Mouse (Mus musculus) right cerebral cortex, adult 2 months (tissue): ENCODE data around the gene Fam19a1.

ENCODE experiments used
- DNase-seq, 2 experiments: peaks; one replicate each; pipeline ENCODE4 v3.0.0; 2021 to 2022; ENCODE audit warnings: low spot score in 2 of 2

Gene Fam19a1

DNA sequence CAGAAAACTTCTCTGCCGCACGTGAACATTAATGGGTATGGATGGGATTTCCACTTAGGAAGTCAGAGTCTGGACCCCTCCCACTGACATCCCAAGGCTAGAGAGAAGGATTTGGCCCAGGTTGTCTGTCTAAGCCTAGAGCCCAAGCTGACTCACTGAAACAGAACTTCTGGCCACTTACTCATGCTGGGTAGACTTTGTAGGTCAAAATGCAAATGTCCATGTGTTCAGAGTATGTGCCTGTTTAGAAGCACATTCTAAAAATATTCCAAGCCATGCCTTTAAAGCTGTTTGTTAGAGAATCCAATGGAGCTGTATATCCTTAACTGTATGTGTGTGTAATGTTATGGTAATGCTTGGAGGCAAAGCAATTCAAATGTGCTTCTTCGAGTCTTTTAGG lies 145.7 kb downstream of the Fam19a1 start:
- no peak for DNase-seq

DNA sequence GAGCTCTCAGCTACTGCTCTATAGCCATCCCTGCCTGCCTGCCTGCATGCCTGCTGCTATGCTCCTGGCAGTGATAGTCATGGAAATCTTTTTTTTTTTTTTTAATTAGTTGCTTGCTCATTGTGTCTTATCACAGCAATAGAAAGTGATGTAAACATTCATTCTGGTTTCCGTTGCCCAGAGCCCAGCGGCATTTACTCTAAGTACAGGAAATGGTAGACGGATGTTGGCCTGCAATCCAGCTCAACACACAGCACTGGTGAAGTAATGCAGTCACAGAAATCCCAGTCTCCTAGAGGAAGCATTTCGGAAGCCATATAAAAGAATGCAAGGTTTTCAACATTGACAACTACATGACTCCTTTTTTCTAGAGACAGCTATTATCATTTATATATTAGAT lies 153.5 kb downstream of the Fam19a1 start:
- DNase-seq: no peak

- no peak for DNase-seq
Observed at GRCm38 (mm10) chr6:96268788-96269187, 155.8 kb downstream of the Fam19a1 start.

DNA sequence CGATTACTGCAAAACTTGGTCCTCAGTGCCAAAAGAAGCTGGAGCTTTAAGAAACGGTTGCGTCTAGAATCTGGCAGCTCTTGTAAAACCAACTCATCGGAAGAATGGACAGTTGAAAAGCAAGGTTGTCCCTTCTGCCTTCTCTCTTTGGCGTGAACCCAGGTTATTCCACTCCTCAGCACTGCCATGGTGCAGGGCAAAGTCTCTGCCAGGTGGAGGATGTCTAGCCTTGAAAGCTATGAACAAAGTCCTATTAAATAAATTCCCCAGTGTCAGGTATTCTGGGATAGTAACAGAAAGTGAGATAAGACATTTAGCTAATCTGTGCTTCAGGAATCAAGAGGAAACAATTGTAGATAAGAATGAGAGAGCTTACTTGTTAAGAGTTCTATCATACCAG lies 157.5 kb downstream of the Fam19a1 start:
- DNase-seq: no peak

DNA sequence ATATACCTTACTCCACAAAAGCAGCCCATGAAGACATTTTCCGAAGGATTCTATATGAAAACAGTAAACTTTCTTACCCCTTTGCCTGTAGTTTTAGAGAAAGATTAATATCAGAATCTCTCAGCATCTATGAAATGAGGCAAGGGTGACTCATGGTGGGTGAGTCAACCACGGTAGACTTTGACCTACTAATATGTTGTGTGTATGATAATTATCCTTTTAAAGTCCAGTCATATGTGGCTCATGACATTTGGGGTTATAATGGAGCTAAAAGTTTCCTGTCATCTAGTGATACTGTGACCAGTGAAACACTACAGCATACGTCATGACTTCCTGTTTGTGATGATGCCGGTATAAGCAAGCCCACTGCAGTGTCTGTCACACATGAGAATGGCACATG lies 170.8 kb downstream of the Fam19a1 start:
- peak in 1 of 2 experiments; percentile 1 for DNase-seq

DNA sequence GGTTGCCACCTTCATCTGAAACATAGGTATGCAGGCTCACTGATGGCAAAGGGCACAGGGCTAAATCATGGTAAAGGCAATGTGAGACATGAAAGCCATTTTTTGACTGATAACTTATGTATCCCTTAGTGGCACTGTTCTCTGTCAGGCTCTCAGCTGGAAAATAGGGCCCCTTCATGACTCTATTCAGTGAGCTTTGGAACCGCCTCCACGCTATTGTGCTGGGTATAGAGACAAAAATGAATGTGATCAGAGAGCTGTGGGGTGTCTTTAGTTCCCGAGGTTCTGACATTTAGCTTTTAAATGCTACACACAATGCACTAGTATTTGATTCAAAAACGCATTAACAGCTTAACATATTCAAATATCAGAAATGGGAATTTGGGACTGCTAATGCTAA lies 171.6 kb downstream of the Fam19a1 start:
- no peak for DNase-seq

DNA sequence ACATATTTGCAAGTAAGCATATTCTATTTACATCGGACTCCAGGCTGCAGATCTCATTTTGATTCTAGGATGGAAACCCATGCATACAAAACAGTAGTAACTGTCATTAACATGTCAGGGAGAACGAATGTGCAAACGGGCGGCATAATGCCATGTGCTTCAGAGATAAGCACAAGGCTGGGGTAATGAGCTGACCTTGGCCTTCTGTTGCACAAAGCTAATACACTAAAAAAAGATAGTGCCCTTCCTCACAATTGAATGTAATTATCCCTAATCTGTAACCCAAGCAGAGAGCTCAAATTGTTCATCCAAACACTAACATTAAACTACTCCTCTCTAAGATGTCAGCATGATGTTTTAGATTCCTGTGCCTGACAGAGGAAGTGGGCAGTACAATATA lies 173.3 kb downstream of the Fam19a1 start:
- DNase-seq: no peak

- DNase-seq: no peak
Observed at GRCm38 (mm10) chr6:96287377-96287776, 174.4 kb downstream of the Fam19a1 start.

GRCm38 (mm10) chr6:96289672-96290071 lies 176.7 kb downstream of the Fam19a1 start:
- no peak for DNase-seq

- DNase-seq: peak; percentile 28 to 36
Observed at GRCm38 (mm10) chr6:96347491-96347890, 234.5 kb downstream of the Fam19a1 start.

DNA sequence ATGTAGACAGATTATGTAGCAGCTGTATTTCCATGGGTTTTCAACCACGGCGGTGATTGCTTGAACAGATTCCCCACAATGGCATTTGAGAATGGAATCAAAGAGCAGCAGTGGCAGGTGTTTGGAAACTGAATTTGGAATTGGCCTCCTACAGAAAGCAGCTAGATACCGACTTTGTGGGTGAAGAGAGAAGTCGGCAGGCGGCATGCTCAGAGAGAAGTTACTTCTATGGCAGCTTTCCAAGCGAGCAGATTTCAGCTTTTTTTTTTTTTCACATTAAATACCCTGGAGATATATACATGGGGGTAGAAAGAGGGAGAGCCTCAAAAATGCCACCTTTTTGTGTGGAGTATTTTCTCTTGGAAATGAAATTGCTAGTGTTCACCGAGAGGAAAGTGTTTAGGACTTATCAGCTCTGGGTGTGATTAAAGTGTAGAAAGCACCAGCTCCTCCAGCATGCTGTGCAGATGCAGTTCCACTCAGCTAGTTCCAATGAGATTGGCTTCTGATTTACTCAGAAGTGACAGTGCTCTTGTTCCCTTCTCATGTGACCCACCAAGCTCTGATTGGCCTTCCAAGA lies 236.6 kb downstream of the Fam19a1 start:
- DNase-seq: peak; percentile 70 to 72

- DNase-seq: no peak
Observed at GRCm38 (mm10) chr6:96369544-96369943, 256.6 kb downstream of the Fam19a1 start.

GRCm38 (mm10) chr6:96372848-96373247 lies 259.9 kb downstream of the Fam19a1 start:
- no peak for DNase-seq

DNA sequence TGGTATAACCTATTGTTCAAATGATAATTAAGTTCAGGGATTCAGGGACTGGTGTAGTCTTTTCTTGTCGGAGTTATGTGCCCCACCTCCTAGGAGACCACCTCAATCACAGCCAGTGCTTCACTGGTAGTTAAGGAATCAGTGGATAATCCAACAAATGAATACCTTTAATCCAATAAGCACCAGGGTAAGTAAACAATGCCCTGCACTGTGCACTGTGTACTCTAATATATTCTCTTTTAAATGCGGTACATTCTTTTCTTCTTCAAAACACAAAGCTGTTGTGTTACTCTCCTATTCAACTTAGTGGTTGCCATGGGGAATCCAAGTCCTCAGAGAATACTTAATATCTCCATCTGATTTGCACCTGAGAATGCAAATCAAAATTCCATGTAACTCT lies 260.3 kb downstream of the Fam19a1 start:
- DNase-seq: no peak

- DNase-seq: no peak
Observed at GRCm38 (mm10) chr6:96376773-96377172, 263.8 kb downstream of the Fam19a1 start.

GRCm38 (mm10) chr6:96379229-96379628 lies 266.3 kb downstream of the Fam19a1 start:
- no peak for DNase-seq

DNA sequence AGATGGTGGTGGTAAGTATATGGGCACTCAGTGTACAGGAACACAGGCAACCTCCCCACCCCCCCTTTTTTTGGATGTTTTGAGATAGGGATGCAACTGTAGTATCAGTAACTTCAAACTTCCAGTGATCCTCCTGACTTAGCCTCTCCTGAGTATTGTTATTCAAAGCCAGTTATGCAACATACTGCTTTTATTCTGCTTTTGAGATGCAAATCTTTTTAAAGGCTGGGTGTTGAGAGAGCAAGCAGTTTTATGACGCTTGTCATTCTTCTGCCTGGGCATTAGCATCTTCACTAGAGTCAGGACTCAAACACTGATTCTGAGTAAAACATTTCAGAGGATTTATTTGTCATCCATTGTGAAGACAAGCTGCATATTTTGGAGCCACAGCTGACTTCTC lies 271.5 kb downstream of the Fam19a1 start:
- DNase-seq: no peak

DNA sequence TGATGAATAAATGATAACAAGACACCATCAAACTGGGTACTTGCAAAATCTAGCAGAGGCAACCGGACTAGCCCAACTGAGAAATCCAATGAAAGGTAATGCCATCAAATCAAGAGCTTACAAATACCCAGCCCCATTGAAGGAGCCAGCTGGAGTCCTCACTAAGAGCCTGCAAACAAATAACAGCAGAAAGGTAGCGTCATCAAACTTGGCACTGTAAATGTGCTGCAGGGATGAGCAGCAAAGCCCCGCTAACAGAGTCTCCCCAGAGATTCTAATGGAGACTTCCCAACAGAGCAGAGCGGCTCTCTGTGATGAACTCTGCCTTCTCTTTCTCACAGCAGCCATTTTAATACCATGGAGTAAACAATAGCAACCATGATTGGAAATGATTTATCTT lies 305.9 kb downstream of the Fam19a1 start:
- DNase-seq: no peak

DNA sequence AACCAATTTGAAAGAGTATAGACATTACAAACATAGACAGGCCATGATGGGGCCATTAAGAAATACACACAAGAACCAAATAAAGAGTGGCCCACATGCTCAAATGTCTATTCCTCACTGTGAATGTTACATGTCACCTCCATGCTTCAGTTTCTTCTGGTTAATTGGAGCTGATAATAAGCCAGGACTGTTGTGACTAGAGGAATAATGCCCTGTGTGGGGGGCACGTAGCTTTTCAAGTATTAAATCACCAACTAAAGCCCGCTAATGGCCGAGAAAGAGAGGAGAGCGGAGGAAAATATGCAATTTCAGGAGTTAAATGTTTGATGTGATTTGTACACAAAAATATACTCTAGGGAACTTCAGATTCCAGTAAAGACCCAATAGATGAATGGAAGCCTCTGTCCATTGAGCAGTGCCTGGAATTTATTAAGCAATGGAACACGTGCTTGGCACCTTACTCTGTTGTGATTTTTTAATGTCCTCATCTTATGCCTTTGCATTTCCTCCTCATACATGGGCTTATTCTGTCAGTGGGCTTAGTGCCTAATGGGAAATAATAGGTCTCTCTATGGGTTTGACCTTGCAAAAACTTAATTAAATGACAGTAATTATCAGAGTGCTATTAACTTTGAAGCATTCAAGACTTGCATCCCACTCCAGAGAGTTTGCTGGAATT lies 306.9 kb downstream of the Fam19a1 start:
- DNase-seq: no peak

DNA sequence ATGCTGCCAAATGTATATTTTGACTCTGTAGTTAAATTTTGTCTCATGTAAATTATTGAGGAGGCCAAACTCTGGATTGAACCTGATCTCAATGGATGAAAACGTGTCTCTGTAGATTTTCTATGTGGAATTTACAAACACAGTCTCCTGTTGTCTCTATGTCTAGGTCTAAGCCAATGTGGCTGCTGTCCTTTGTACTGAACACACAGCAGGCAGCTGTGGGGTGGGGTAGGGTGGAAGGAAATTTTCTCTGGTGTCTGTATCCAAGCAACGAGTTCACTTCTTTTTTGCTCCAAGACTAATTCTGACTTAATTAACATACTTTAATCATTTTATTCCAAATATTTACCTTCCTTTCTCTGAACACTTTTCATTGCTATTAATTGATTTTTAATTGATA lies 307.6 kb downstream of the Fam19a1 start:
- no peak for DNase-seq

- no peak for DNase-seq
Observed at GRCm38 (mm10) chr6:96429390-96429789, 316.4 kb downstream of the Fam19a1 start.

GRCm38 (mm10) chr6:96432397-96432796 lies 319.4 kb downstream of the Fam19a1 start:
- peak in 1 of 2 experiments; percentile 26 for DNase-seq

GRCm38 (mm10) chr6:96433896-96434295 lies 320.9 kb downstream of the Fam19a1 start:
- no peak for DNase-seq

GRCm38 (mm10) chr6:96435545-96435944 lies 322.6 kb downstream of the Fam19a1 start:
- no peak for DNase-seq
